Mouse (Mus musculus): Measurements from ENCODE around the gene Psmb9. TPM values are rescaled to one million over a fixed set of nuclear protein-coding genes. Genes with fewer than 3 reads are reported as not detected.

The Psmb9 gene
- polyA plus RNA-seq, 1 experiment = 334 TPM

DNA sequence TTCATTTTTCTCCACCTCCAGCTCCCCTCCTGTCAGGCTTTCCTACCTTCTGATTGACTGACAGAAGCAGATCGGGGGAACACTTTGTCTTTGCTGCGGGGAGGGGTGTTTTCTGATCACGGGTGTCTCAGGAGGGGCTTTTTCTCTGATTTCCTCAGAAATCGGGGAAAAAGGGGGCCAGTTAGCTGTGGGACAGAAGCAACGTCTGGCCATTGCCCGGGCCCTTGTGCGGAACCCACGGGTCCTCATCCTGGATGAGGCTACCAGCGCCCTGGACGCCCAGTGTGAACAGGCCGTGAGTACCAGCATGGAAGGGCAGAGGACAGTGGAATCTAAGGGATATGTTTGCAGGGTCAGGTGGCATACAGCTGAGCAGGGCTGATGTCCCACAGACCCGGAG is 27.6 kb upstream of the Psmb9 start:
- Histone ChIP-seq H3K4me3 (ENCODE audit: control insufficient read depth, insufficient read depth, low read length) (no peak overlapping the region), H3K27ac (ENCODE audit: control insufficient read depth, insufficient read depth, low read length) (no peak overlapping the region), H3K4me1 (replicated peaks; ENCODE audit: control insufficient read depth, insufficient read depth, low read length) (peaks cover 24% of the 10 kb centered on the region), H3K27me3 (ENCODE audit: control insufficient read depth, insufficient read depth, low read length) (no peaks in the 10 kb centered on the region), H3K36me3 (ENCODE audit: control insufficient read depth, insufficient read depth, low read length) (peaks cover 53% of the 10 kb centered on the region)
- TF ChIP-seq POLR2A (IDR thresholded peaks at IDR 0.05; ENCODE audit: control insufficient read depth, extremely low read depth, insufficient read depth, low read length, poor library complexity) (no peak), CTCF (IDR thresholded peaks at IDR 0.05; ENCODE audit: borderline replicate concordance, control insufficient read depth, extremely low read depth, insufficient read depth, low read length, poor library complexity) (no peak)
- DNase-seq = peak; percentile 0
- WGBS = 96% methylated on average over 12 of the region's 12 CpGs

DNA sequence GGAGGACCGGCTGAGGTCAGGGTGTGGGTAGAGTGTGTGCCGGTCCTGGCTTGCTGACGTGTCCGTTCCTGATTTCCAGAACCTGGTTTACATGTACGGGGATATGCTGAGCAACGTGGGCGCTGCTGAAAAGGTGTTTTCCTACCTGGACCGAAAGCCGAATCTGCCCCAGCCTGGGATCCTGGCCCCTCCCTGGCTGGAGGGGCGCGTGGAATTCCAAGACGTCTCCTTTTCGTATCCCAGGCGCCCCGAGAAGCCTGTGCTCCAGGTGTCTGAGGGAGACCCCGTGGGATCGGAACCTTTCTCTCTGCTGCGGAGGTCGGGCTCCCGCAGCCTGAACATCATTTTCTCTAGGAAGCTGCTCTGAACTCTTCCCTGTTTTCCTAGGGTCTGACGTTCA is 26.4 kb upstream of the Psmb9 start:
- 94% methylated on average over 21 of the region's 21 CpGs for WGBS
- DNase-seq = no peak
- H3K4me1 ChIP-seq (replicated peaks; ENCODE audit: control insufficient read depth, insufficient read depth, low read length) = peaks cover 29% of the 10 kb centered on the region

DNA sequence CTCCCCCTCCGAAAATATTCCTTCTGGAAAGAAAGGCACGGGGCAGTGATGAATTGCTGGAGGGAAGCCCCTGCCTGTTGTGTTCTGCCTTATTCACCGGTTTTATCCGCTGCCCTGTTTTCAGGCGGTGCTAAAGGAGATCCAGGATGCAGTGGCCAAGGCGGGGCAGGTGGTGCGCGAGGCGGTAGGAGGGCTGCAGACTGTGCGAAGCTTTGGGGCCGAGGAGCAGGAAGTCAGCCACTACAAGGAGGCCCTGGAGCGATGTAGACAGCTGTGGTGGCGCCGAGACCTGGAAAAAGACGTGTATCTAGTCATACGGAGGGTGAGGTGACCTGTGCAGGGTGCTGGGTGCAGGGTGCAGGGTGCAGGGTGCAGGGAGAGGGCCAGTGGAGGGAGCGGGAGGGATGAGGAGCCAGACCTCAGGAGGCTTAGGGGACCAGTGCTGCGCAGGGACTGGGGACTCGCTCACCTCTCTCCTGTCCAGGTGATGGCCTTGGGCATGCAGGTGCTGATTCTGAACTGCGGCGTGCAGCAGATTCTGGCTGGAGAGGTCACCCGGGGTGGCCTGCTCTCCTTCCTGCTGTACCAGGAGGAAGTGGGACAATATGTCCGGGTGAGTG is 24.3 kb upstream of the Psmb9 start:
- peak overlapping the region; percentile 71 for H3K27ac ChIP-seq (ENCODE audit: control insufficient read depth, insufficient read depth, low read length)
- WGBS = 11% methylated on average over 23 of the region's 23 CpGs
- peaks cover 50% of the 10 kb centered on the region for H3K36me3 ChIP-seq (ENCODE audit: control insufficient read depth, insufficient read depth, low read length)
- DNase-seq = peak; percentile 80
- H3K27me3 ChIP-seq (ENCODE audit: control insufficient read depth, insufficient read depth, low read length) = no peaks in the 10 kb centered on the region
- no peak for TF ChIP-seq CTCF (IDR thresholded peaks at IDR 0.05; ENCODE audit: borderline replicate concordance, control insufficient read depth, extremely low read depth, insufficient read depth, low read length, poor library complexity)
- 0 out of 2 replicates have a peak, but pooled peaks have one; percentile 36 for TF ChIP-seq POLR2A (IDR thresholded peaks at IDR 0.05; ENCODE audit: control insufficient read depth, extremely low read depth, insufficient read depth, low read length, poor library complexity)
- peaks cover 45% of the 10 kb centered on the region for H3K4me1 ChIP-seq (replicated peaks; ENCODE audit: control insufficient read depth, insufficient read depth, low read length)
- H3K4me3 ChIP-seq (ENCODE audit: control insufficient read depth, insufficient read depth, low read length) = peak overlapping the region; percentile 54

More for the DNA sequence above, 26.4 kb upstream of the Psmb9 start:
- Histone ChIP-seq H3K27ac (ENCODE audit: control insufficient read depth, insufficient read depth, low read length) (no peak overlapping the region), H3K4me3 (ENCODE audit: control insufficient read depth, insufficient read depth, low read length) (no peak overlapping the region), H3K27me3 (ENCODE audit: control insufficient read depth, insufficient read depth, low read length) (no peaks in the 10 kb centered on the region), H3K36me3 (ENCODE audit: control insufficient read depth, insufficient read depth, low read length) (peaks cover 62% of the 10 kb centered on the region)
- TF ChIP-seq CTCF (IDR thresholded peaks at IDR 0.05; ENCODE audit: borderline replicate concordance, control insufficient read depth, extremely low read depth, insufficient read depth, low read length, poor library complexity) (no peak), POLR2A (IDR thresholded peaks at IDR 0.05; ENCODE audit: control insufficient read depth, extremely low read depth, insufficient read depth, low read length, poor library complexity) (no peak)

DNA sequence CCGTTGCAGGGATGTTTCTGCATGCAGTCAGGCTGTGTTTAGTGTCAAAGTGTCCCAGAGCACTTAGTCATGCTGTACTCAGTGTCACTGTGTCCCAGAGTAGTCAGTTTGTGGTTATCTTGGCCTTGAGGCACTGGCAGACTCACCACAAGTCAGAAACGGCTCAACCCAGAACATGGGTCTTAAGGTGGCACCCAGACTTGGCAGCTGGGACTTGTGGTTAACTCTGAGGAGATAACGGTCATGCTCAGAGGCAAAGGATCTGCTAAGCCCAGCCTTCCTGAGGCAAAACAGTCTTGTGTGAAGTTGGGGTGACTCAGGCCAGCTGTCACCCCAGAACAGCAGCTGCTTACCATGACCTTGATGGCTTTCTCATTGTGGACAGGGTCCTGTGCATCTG is 23.0 kb upstream of the Psmb9 start:
- WGBS = 3% methylated on average over 3 of the region's 3 CpGs
- no peak for TF ChIP-seq POLR2A (IDR thresholded peaks at IDR 0.05; ENCODE audit: control insufficient read depth, extremely low read depth, insufficient read depth, low read length, poor library complexity)
- no peak for TF ChIP-seq CTCF (IDR thresholded peaks at IDR 0.05; ENCODE audit: borderline replicate concordance, control insufficient read depth, extremely low read depth, insufficient read depth, low read length, poor library complexity)
- peak; percentile 64 for DNase-seq
- Histone ChIP-seq H3K36me3 (ENCODE audit: control insufficient read depth, insufficient read depth, low read length) (peaks cover 37% of the 10 kb centered on the region), H3K27me3 (ENCODE audit: control insufficient read depth, insufficient read depth, low read length) (no peaks in the 10 kb centered on the region), H3K27ac (ENCODE audit: control insufficient read depth, insufficient read depth, low read length) (peak overlapping the region; percentile 71), H3K4me1 (replicated peaks; ENCODE audit: control insufficient read depth, insufficient read depth, low read length) (peaks cover 48% of the 10 kb centered on the region), H3K4me3 (ENCODE audit: control insufficient read depth, insufficient read depth, low read length) (no peak overlapping the region)

DNA sequence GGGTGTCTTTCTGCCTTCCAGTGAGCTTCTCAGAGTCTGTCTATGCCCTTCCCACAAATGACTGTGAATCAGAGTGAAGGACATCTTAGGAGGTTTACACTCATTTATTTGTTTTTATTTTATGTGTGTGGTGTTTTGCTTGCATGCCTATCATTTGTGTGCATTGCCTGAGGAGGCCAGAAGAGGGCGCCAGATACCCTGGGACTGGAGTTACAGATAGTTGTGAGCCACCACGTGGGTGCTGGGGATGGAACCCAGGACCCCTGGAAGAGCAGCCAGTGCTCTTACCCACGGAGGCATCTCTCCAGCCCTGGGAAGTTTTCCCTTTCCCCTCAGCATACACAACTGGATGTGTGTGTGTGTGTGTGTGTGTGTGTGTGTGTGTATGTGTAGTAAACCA is 22.1 kb upstream of the Psmb9 start:
- DNase-seq = peak; percentile 34
- WGBS = 85% methylated on average over 3 of the region's 3 CpGs
- Histone ChIP-seq H3K27me3 (ENCODE audit: control insufficient read depth, insufficient read depth, low read length) (no peaks in the 10 kb centered on the region), H3K36me3 (ENCODE audit: control insufficient read depth, insufficient read depth, low read length) (peaks cover 28% of the 10 kb centered on the region), H3K4me3 (ENCODE audit: control insufficient read depth, insufficient read depth, low read length) (no peak overlapping the region), H3K27ac (ENCODE audit: control insufficient read depth, insufficient read depth, low read length) (peak overlapping the region; percentile 71), H3K4me1 (replicated peaks; ENCODE audit: control insufficient read depth, insufficient read depth, low read length) (peaks cover 49% of the 10 kb centered on the region)
- TF ChIP-seq POLR2A (IDR thresholded peaks at IDR 0.05; ENCODE audit: control insufficient read depth, extremely low read depth, insufficient read depth, low read length, poor library complexity) (no peak), CTCF (IDR thresholded peaks at IDR 0.05; ENCODE audit: borderline replicate concordance, control insufficient read depth, extremely low read depth, insufficient read depth, low read length, poor library complexity) (peak; percentile 73; the same call in 1 of the 2 replicates)

DNA sequence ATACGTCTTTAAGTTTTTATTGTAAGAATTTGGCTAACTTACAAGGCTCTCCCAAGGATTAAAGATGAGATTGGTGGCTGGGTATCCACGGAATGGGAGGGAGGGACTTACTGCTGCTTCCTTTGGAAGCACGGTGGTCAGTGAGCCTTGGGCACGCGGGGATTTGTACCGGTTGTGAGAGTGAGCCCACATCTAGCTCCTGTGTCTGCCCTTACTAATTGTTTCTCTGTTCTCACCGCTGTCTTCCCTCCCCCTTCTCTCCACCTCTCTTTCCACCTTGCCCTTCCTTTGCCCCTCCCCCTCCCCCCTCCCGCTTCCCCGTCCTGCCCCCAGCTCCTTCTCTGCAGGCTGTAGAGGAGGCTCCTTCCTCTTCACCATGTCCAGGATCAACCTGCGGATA is 20.9 kb upstream of the Psmb9 start:
- TF ChIP-seq POLR2A (IDR thresholded peaks at IDR 0.05; ENCODE audit: control insufficient read depth, extremely low read depth, insufficient read depth, low read length, poor library complexity) (no peak), CTCF (IDR thresholded peaks at IDR 0.05; ENCODE audit: borderline replicate concordance, control insufficient read depth, extremely low read depth, insufficient read depth, low read length, poor library complexity) (no peak)
- DNase-seq = no peak
- Histone ChIP-seq H3K27ac (ENCODE audit: control insufficient read depth, insufficient read depth, low read length) (peak overlapping the region; percentile 33; the same call in 1 of the 2 replicates), H3K4me1 (replicated peaks; ENCODE audit: control insufficient read depth, insufficient read depth, low read length) (peaks cover 56% of the 10 kb centered on the region), H3K27me3 (ENCODE audit: control insufficient read depth, insufficient read depth, low read length) (no peaks in the 10 kb centered on the region), H3K4me3 (ENCODE audit: control insufficient read depth, insufficient read depth, low read length) (no peak overlapping the region), H3K36me3 (ENCODE audit: control insufficient read depth, insufficient read depth, low read length) (peaks cover 16% of the 10 kb centered on the region; the same call in 1 of the 2 replicates)
- WGBS = 28% methylated on average over 10 of the region's 10 CpGs
